Mouse (Mus musculus): ENCODE measurements around the gene Trank1.

GRCm38 (mm10) chr9:111324881-111325280 lies 13.3 kb downstream of the Trank1 start:
- TF ChIP-seq CTCF (IDR thresholded peaks at IDR 0.05; ENCODE audit: insufficient read depth, low read length) (no peak), POLR2A (IDR thresholded peaks at IDR 0.05; ENCODE audit: borderline replicate concordance, extremely low read depth, low read depth, low read length) (no peak)

Data from lung, adult 2 months (tissue).